Mouse (Mus musculus) skeletal muscle tissue, adult 2 months (tissue): ENCODE data around the gene Gm21985.

ENCODE experiments used
- DNase-seq: peaks from one replicate; pipeline ENCODE4 v3.0.0-alpha.2; 2012; ENCODE audit warnings: low read depth, low spot score

The Gm21985 gene

GRCm38 (mm10) chr2:112328069-112328777 lies 62.1 kb downstream of the Gm21985 start:
- DNase-seq, result no peak

GRCm38 (mm10) chr2:112332051-112332898 lies 66.2 kb downstream of the Gm21985 start:
- DNase-seq, result no peak

- no peak for DNase-seq
Observed at GRCm38 (mm10) chr2:112337211-112337610, 71.1 kb downstream of the Gm21985 start.

- no peak for DNase-seq
Observed at GRCm38 (mm10) chr2:112339736-112340135, 73.6 kb downstream of the Gm21985 start.

- DNase-seq, result no peak
Observed at GRCm38 (mm10) chr2:112341117-112341516, 75.0 kb downstream of the Gm21985 start.

- no peak for DNase-seq
Observed at GRCm38 (mm10) chr2:112348246-112348645, 82.1 kb downstream of the Gm21985 start.

- no peak for DNase-seq
Observed at GRCm38 (mm10) chr2:112353685-112354455, 87.8 kb downstream of the Gm21985 start.

GRCm38 (mm10) chr2:112359611-112360010 lies 93.5 kb downstream of the Gm21985 start:
- DNase-seq, result no peak

GRCm38 (mm10) chr2:112360012-112360780 lies 94.1 kb downstream of the Gm21985 start:
- no peak for DNase-seq

GRCm38 (mm10) chr2:112360781-112361169 lies 94.7 kb downstream of the Gm21985 start:
- no peak for DNase-seq

- no peak for DNase-seq
Observed at GRCm38 (mm10) chr2:112367222-112367621, 101.1 kb downstream of the Gm21985 start.

GRCm38 (mm10) chr2:112367726-112368673 lies 101.9 kb downstream of the Gm21985 start, which contains the start of gene Emc4:
Gene Emc4, minus strand, starts transcription at chr2:112368027.
- DNase-seq, result peak; percentile 81

- DNase-seq, result peak; percentile 73
Observed at GRCm38 (mm10) chr2:112369941-112370340, 103.8 kb downstream of the Gm21985 start.

- peak; percentile 76 for DNase-seq
Observed at GRCm38 (mm10) chr2:112373141-112373540, 107.0 kb downstream of the Gm21985 start.

GRCm38 (mm10) chr2:112374610-112375009 lies 108.5 kb downstream of the Gm21985 start:
- peak; percentile 21 for DNase-seq

- peak; percentile 85 for DNase-seq
Observed at GRCm38 (mm10) chr2:112378973-112379898, 113.1 kb downstream of the Gm21985 start, which contains the start of gene Katnbl1. Gene Katnbl1, plus strand, starts transcription at chr2:112379211.

- no peak for DNase-seq
Observed at GRCm38 (mm10) chr2:112380131-112380530, 114.0 kb downstream of the Gm21985 start.

GRCm38 (mm10) chr2:112381219-112381618 lies 115.1 kb downstream of the Gm21985 start:
- no peak for DNase-seq

- no peak for DNase-seq
Observed at GRCm38 (mm10) chr2:112390843-112391242, 124.7 kb downstream of the Gm21985 start.
